ENCODE assay signal across 8 mouse cellular contexts in the genomic region with DNA sequence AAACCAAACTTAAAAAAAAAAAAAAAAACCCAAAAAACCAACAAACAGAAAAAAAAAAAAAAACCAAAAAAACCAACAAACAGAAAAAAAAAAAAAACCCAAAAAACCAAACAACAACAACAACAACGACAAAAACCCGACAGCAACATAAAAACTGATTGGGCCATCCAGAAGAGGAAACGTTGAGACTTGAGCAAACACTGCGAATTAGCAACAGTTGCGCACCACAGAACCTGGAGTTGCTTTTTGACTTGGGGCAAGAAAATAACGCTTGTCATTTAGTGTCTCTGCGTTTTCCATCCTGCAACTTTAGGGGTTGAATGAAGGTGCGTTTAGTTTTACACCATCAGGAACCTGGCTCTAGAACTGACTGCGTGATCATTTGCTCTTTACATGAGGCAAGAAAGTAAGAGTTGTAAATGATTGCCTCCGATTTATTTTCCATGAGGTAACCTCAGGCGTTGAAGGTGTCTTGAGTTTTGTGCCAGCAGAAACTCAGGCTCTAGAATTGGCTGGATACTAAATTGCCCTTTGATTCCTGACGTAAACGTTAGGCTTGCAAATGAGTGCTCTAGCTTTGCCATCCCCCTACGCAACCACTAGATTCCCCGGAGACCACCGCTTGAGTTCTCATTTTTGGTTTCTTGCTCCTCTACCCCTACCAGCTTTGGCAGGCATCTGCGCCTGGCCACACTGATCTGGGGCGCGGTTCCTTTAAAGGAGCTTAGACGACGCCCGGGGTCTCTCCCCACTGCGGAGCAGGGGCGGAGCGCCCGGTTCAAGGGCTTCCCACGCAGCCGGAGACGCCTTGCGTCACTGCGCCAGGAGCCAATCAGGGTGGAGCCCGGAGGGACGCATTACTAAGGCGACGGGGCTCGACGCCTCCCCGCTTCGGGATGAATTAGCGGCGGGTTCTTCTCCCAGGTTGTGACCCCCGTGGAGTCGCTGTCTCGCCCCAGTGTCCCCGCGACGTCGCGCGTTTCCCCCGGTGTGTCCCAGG. TPM values are rescaled to one million over a fixed set of nuclear protein-coding genes. Genes with fewer than 3 reads are reported as not detected.
DNase-seq lines count a peak whose midpoint lies in the region; ATAC-seq and TF ChIP-seq lines count a peak whose summit lies in the region.

A gene (plus strand): TSS at position 828 of the 1,000 bp plus-strand sequence.

- no peak for TF ChIP-seq CTCF in gastrocnemius, adult 2 months (IDR thresholded peaks at IDR 0.05)
- TF ChIP-seq CTCF in hindbrain, postnatal 0 days (IDR thresholded peaks at IDR 0.05; ENCODE audit: low read depth), result peak; percentile 25; the same call in 1 of the 2 replicates
- no peak; the same call in 1 of the 2 replicates for TF ChIP-seq CTCF in left cerebral cortex, adult 2 months (IDR thresholded peaks at IDR 0.05)

- H3K4me3 ChIP-seq in gastrocnemius, adult 2 months, result peak within 1 kb of the TSS; percentile 91
- peak within 1 kb of the TSS; percentile 85 for H3K4me3 ChIP-seq in hindbrain, postnatal 0 days (ENCODE audit: low read length)
- peak within 1 kb of the TSS; percentile 86 for H3K4me3 ChIP-seq in left cerebral cortex, adult 2 months

- no peaks in the 10 kb centered on the region for H3K4me1 ChIP-seq in hindbrain, postnatal 0 days (ENCODE audit: insufficient read depth, low read length)

- no peaks in the 10 kb centered on the region for H3K36me3 ChIP-seq in hindbrain, postnatal 0 days (ENCODE audit: insufficient read depth, low read length)

- intact Hi-C loops in gastrocnemius, adult 2 months (cut with DNase I), result no loop called here
- intact Hi-C loops in left cerebral cortex, adult 2 months (cut with DNase I), result loop anchor here (2.0 to 5.0 kb wide), 2 partner anchors 189 to 270 kb away; a partner anchor contains a TSS

- peak within 1 kb of the TSS; percentile 81 for H3K9ac ChIP-seq in hindbrain, postnatal 0 days (replicated peaks; ENCODE audit: low read length)

- peak within 1 kb of the TSS; percentile 86 for H3K27ac ChIP-seq in gastrocnemius, adult 2 months
- H3K27ac ChIP-seq in hindbrain, postnatal 0 days, result peak within 1 kb of the TSS; percentile 83
- peak within 1 kb of the TSS; percentile 89 for H3K27ac ChIP-seq in left cerebral cortex, adult 2 months

- 6% methylated on average over 42 of the region's 51 CpGs for WGBS in hindbrain, postnatal 0 days

- no peaks in the 10 kb centered on the region for H3K9me3 ChIP-seq in hindbrain, postnatal 0 days (ENCODE audit: low read length)

- H3K27me3 ChIP-seq in hindbrain, postnatal 0 days (ENCODE audit: insufficient read depth, low read length), result no peaks in the 10 kb centered on the region

- ATAC-seq in hindbrain, postnatal 0 days, result peak; percentile 100
- peak; percentile 96 for ATAC-seq in megakaryocyte, adult 5-6 weeks (ENCODE audit: poor library complexity, severe bottlenecking)

- peak within 1 kb of the TSS; percentile 88 for H3K4me2 ChIP-seq in hindbrain, postnatal 0 days (ENCODE audit: low read depth, low read length)

- DNase-seq in WW6 (ENCODE audit: low read depth, low spot score), result peak; percentile 83
- peak; percentile 89 to 94 for DNase-seq in cerebellum, postnatal 4 days (ENCODE audit: low spot score in 2 of 2)
- DNase-seq in gastrocnemius, adult 2 months, result peak; percentile 96
- DNase-seq in hindbrain, postnatal 0 days (ENCODE audit: low spot score), result peak; percentile 98
- DNase-seq in left cerebral cortex, adult 2 months (ENCODE audit: extremely low spot score in 1 of 2, low spot score in 2 of 2), result peak; percentile 96 to 98
- peak; percentile 96 for DNase-seq in right cerebral cortex, adult 2 months (ENCODE audit: low spot score in 2 of 2)
- peak; percentile 95 for DNase-seq in urinary bladder, postnatal 14 days (ENCODE audit: low spot score)

RNA-seq across cellular contexts. Expression of the gene that starts here (rescaled TPM):
- total RNA-seq in gastrocnemius, adult 2 months (2021), result 10 to 100 TPM; 14.6 to 17.8 TPM
- 37.1 and 47.7 TPM in 2 replicates for total RNA-seq in hindbrain, postnatal 0 days (2014; rRNA removed)
- polyA plus RNA-seq in hindbrain, postnatal 0 days (2015; fragmentation: Nextera tagmentation; extraction: Ambion mirVana), result 8.9 and 9.8 TPM in 2 replicates
- 10 to 100 TPM; 38.5 to 40.2 TPM for total RNA-seq in left cerebral cortex, adult 2 months (2021)
- 12.5 and 12.8 TPM in 2 replicates for total RNA-seq in megakaryocyte, adult 5-6 weeks (2015)
- total RNA-seq in megakaryocyte, adult 5-6 weeks (2017), result 7.0 and 9.1 TPM in 2 replicates

Comparison
In these comparisons a context has a peak if more than half of its experiments do, and no peak if none do; other contexts are left out.
1. Peak in every context shown above with its lines: DNase-seq, ATAC-seq, H3K4me3 ChIP-seq and H3K27ac ChIP-seq.